In the genomic region with DNA sequence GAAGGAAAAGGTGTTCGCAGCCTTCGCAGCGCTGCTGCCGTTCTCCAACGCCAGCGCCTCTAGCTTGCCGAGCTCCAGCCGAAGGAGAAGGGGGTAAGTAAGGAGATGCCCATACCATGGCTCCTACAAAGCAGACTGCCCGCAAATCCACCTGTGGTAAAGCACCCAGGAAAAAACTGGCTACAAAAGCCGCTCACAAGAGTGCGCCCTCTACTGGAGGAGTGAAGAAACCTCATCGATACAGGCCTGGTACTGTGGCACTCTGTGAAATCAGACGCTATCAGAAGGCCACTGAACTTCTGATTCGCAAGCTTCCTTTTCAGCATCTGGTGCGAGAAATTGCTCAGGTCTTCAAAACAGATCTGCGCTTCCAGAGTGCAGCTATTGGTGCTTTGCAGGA, we compare ENCODE assay signal across 9 mouse cellular contexts. TPM values are rescaled to one million over a fixed set of nuclear protein-coding genes. Genes with fewer than 3 reads are reported as not detected.
A peak's percentile ranks its signal among the peaks of the same experiment; 100 is the strongest.
DNase-seq lines count a peak whose midpoint lies in the region; TF ChIP-seq lines count a peak whose summit lies in the region.
"Had no signal": no experiment of that assay in that cellular context is flagged by ENCODE, and none has a peak within 500 bp of the region (broad histone marks: within the 10 kb centered on the region; RNA-seq: fewer than 3 reads in every experiment).

No protein-coding gene starts in this region.

- H3K27ac ChIP-seq in heart, adult 2 months: no peak overlapping the region
- H3K27ac ChIP-seq in MEL (ENCODE audit: control insufficient read depth, low read depth, low read length): no peak overlapping the region
- no peak overlapping the region for H3K27ac ChIP-seq in limb, embryonic 10.5 days

- DNase-seq in heart, adult 2 months: no peak
- DNase-seq in heart, postnatal 10 days: no peak
- DNase-seq in 3T3-L1 (ENCODE audit: low read depth, low spot score): peak; percentile 40
- peak; percentile 47 for DNase-seq in MEL (ENCODE audit: low read depth, low spot score)
- DNase-seq in limb, embryonic 10.5 days (ENCODE audit: low spot score): peak; percentile 36
- DNase-seq in cerebellum, adult 8-10 months: no peak
- DNase-seq in frontal cortex, postnatal 10 days (ENCODE audit: low spot score in 2 of 2): no peak
- DNase-seq in kidney, postnatal 10 days: no peak
- DNase-seq: gastrocnemius, postnatal 10 days had no signal

- no peak for TF ChIP-seq EP300 in heart, adult 2 months (IDR thresholded peaks at IDR 0.05; ENCODE audit: insufficient read depth, low read depth, low read length)
- TF ChIP-seq EP300 in MEL (IDR thresholded peaks at IDR 0.05; ENCODE audit: low read depth in 1 of 2, low read length in 2 of 2): no peak

- H3K9me3 ChIP-seq in MEL (replicated peaks; ENCODE audit: insufficient read depth, low read length): no peaks in the 10 kb centered on the region
- no peaks in the 10 kb centered on the region for H3K9me3 ChIP-seq in limb, embryonic 10.5 days (replicated peaks)

- no peak overlapping the region for H3K9ac ChIP-seq in heart, adult 2 months (ENCODE audit: low read depth, low read length)
- H3K9ac ChIP-seq in MEL (ENCODE audit: control insufficient read depth, low read depth, low read length, poor library complexity, severe bottlenecking): no peak overlapping the region

- intact Hi-C loops in heart, adult 2 months (cut with DNase I): no loop called here
- intact Hi-C loops in heart, postnatal 10 days (cut with DNase I): no loop called here

- no peak for TF ChIP-seq POLR2A in heart, adult 2 months (IDR thresholded peaks at IDR 0.05; ENCODE audit: insufficient read depth, low read depth, low read length)
- TF ChIP-seq POLR2A in MEL (IDR thresholded peaks at IDR 0.05; ENCODE audit: control insufficient read depth in 1 of 2, insufficient read depth in 1 of 2, low read depth in 1 of 2, low read length in 2 of 2, poor library complexity in 1 of 2): no peak

- no peaks in the 10 kb centered on the region for H3K79me2 ChIP-seq in heart, adult 2 months (replicated peaks; ENCODE audit: control insufficient read depth, insufficient read depth, low read length)
- H3K79me2 ChIP-seq in MEL (ENCODE audit: control insufficient read depth, insufficient read depth, low read length, poor library complexity): no peaks in the 10 kb centered on the region

- TF ChIP-seq CTCF in heart, adult 2 months (IDR thresholded peaks at IDR 0.05): peak; percentile 65
- peak; percentile 66 to 75 (median 71) for TF ChIP-seq CTCF in MEL (IDR thresholded peaks at IDR 0.05 in 2 of 3, conservative IDR thresholded peaks at IDR 0.05 in 1 of 3; ENCODE audit: control insufficient read depth in 1 of 3, insufficient read depth in 1 of 3, low read depth in 2 of 3, low read length in 3 of 3, poor library complexity in 1 of 3, severe bottlenecking in 1 of 3)

- WGBS in heart, adult 2 months: 78% methylated on average over 16 of the region's 16 CpGs
- 82% methylated on average over 16 of the region's 16 CpGs for WGBS in limb, embryonic 10.5 days

- H3K27me3 ChIP-seq in heart, adult 2 months (ENCODE audit: control insufficient read depth, insufficient read depth, low read length): no peaks in the 10 kb centered on the region
- H3K27me3 ChIP-seq in MEL (ENCODE audit: control insufficient read depth in 1 of 2, insufficient read depth in 2 of 2, low read length in 2 of 2): no peaks in the 10 kb centered on the region
- H3K27me3 ChIP-seq in limb, embryonic 10.5 days (ENCODE audit: low read depth, poor library complexity, severe bottlenecking): no peaks in the 10 kb centered on the region

- peak; percentile 40 for TF ChIP-seq RAD21 in MEL (IDR thresholded peaks at IDR 0.05; ENCODE audit: low read depth, low read length)

- no peaks in the 10 kb centered on the region for H3K4me1 ChIP-seq in heart, adult 2 months (ENCODE audit: control insufficient read depth, insufficient read depth, low read length)
- H3K4me1 ChIP-seq in MEL (ENCODE audit: control insufficient read depth in 1 of 2, insufficient read depth in 2 of 2, low read length in 2 of 2): no peaks in the 10 kb centered on the region
- no peaks in the 10 kb centered on the region for H3K4me1 ChIP-seq in limb, embryonic 10.5 days

- H3K4me3 ChIP-seq in heart, adult 2 months: no peak overlapping the region
- no peak overlapping the region for H3K4me3 ChIP-seq in MEL (ENCODE audit: control insufficient read depth in 1 of 2, insufficient read depth in 1 of 2, low read depth in 2 of 2, low read length in 2 of 2)
- H3K4me3 ChIP-seq in limb, embryonic 10.5 days: no peak overlapping the region

- no peaks in the 10 kb centered on the region for H3K36me3 ChIP-seq in heart, adult 2 months (ENCODE audit: control insufficient read depth, insufficient read depth, low read length)
- H3K36me3 ChIP-seq in MEL (ENCODE audit: control insufficient read depth in 1 of 2, insufficient read depth in 2 of 2, low read length in 2 of 2): no peaks in the 10 kb centered on the region
- H3K36me3 ChIP-seq in limb, embryonic 10.5 days: no peaks in the 10 kb centered on the region

TF ChIP-seq in MEL, 35 proteins besides CTCF, POLR2A, EP300 and RAD21:
- TF ChIP-seq MAFK (IDR thresholded peaks at IDR 0.05; ENCODE audit: borderline replicate concordance, low read depth, low read length) (no peak), SMC3 (IDR thresholded peaks at IDR 0.05; ENCODE audit: low read depth, low read length) (peak; percentile 70)

RNA-seq across cellular contexts. Expression of gene Shisal2b, which starts 55.0 kb away (rescaled TPM):
- total RNA-seq in heart, adult 2 months (2021): not detected
- not detected in 2 replicates for polyA plus RNA-seq in heart, adult 2 months (2012; rRNA removed)
- total RNA-seq in heart, postnatal 10 days (2021): under 1 TPM in 1 of 2 experiments, not detected in 1; 0.62 TPM
- total RNA-seq in MEL (2012; rRNA removed): not detected in 2 replicates
- polyA plus RNA-seq in MEL (2012; ENCODE audit: insufficient read depth in 1 of 2, insufficient read length in 2 of 2, low read depth in 1 of 2, low replicate concordance in 2 of 2, missing spikeins in 1 of 2): not detected
- polyA plus RNA-seq in limb, embryonic 10.5 days (2016; fragmentation: Nextera tagmentation; extraction: Ambion mirVana): 0.10 and 0.11 TPM in 2 replicates
- total RNA-seq: gastrocnemius, postnatal 10 days had no signal

Comparison
In these comparisons a context has a peak if more than half of its experiments do, and no peak if none do; other contexts are left out.
1. DNase-seq: peak in 3T3-L1 (single experiment), MEL (single experiment) and limb, embryonic 10.5 days (single experiment); none in heart, adult 2 months (0 of 2), heart, postnatal 10 days (0 of 2), cerebellum, adult 8-10 months (single experiment), frontal cortex, postnatal 10 days (0 of 2) and kidney, postnatal 10 days (single experiment).